Mouse (Mus musculus) layer of hippocampus, adult 9-10 months (tissue): Measurements from ENCODE around the gene Gm11562.

Experiments
- DNase-seq: peaks from one replicate; pipeline ENCODE4 v3.0.0; 2022; ENCODE audit warnings: low spot score

The Gm11562 gene

DNA sequence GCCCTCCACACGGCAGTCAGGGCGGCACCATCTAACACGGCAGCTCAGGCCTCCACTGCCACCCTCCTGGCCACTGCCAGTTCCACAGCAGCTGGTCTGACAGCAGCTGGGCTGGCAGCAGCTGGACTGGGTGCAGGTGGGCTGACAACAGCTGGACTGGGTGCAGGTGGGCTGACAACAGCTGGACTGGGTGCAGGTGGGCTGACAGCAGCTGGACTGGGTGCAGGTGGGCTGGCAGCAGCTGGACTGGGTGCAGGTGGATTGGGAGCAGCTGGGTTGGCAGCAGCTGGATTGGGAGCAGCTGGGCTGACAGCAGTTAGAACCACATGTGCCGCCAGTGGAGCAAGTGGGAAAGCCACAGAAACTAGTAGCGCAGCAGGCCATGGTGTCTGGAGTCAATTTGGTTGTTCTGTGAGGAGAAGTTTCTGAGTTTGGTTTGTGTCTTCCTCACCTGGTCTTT lies 37.0 kb downstream of the Gm11562 start, which contains the start of gene Krtap1-4:
Krtap1-4 (minus strand) TSS at position 410 of the 460 bp plus-strand sequence.
- no peak for DNase-seq

- DNase-seq, result no peak
Observed at GRCm38 (mm10) chr11:99581564-99581963, 38.7 kb downstream of the Gm11562 start.

DNA sequence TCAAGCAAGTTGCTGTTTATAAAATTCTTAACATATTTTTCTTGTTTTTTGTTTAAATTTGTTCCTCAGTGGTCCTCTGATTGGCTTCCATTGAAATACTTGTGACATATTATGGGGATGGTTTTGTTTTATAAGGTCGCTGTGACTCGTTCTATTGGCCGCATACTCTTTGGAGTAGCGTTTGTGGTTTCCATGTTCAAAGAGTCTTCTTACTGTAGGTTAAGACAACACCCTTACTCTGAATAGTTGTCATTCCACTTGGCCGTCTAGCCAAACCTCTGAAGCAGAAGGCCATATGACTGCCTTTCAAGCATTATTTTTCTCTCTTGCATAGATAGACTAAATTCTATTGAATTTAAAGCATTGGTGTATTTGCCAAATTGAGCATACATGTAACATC lies 39.2 kb downstream of the Gm11562 start:
- DNase-seq, result no peak

GRCm38 (mm10) chr11:99580636-99581035 lies 39.6 kb downstream of the Gm11562 start, which contains the start of gene Krtap1-5:
Gene Krtap1-5 (minus strand): TSS chr11:99581016.
- DNase-seq, result no peak

DNA sequence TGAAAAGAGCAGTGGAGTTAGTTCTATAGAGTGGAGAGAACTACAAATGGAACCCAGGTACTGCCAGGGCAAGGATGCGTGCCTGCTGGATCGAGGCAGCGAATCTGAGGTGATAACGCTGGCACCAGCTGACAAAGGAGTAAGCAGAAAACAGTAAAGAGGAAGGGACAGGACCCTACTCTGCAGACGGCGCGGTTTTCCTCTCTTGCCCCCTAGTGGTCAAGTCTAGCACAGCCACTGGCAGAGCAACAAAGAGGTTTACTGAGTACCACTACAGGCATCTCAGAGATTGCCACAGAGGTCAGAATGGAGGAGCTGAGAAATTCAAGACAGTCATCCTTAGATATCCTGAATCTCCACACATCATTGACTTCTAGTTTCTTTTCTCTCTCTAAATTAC lies 46.1 kb downstream of the Gm11562 start:
- peak; percentile 55 for DNase-seq

DNA sequence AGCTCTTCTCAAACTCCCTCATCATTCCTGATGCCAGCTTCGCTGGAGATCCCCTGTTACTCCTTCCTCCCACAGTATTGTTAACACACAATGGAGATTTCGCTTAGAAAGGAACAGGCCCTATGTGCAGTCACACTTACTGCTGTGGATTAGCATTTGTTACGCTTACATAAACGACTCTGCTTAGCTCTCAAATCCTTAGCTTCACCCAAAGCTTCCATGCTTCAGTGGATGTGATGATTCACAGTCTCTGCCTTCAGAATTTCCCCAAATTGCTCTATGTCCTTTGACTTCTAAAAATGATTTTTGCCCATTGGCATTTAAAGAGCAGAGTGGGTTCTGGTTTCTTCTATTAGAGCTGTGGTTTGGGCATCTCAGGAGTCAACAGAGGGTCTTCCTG lies 47.1 kb downstream of the Gm11562 start:
- DNase-seq, result no peak
